Mouse (Mus musculus) kidney, adult 9 months (tissue): Measurements from ENCODE around the gene Lypd3.
"Not testable (repeated sequence)": the region's sequence is repeated elsewhere in the genome, so short reads cannot be mapped to it uniquely, and the experiment has no call there.

ENCODE experiments used
- DNase-seq: peaks from one replicate; pipeline ENCODE4 v3.0.0; 2022

Lypd3 gene

GRCm38 (mm10) chr7:24614816-24615215 is 21.5 kb upstream of the Lypd3 start:
- no peak for DNase-seq

- no peak for DNase-seq
Observed at GRCm38 (mm10) chr7:24617763-24618162, 18.6 kb upstream of the Lypd3 start.

- not testable (repeated sequence) for DNase-seq
Observed at GRCm38 (mm10) chr7:24618374-24618773, 18.0 kb upstream of the Lypd3 start.

GRCm38 (mm10) chr7:24619671-24620397 is 16.5 kb upstream of the Lypd3 start:
- no peak for DNase-seq

GRCm38 (mm10) chr7:24621193-24621592 is 15.2 kb upstream of the Lypd3 start:
- no peak for DNase-seq

- DNase-seq, result no peak
Observed at GRCm38 (mm10) chr7:24622967-24623366, 13.4 kb upstream of the Lypd3 start.

- peak; percentile 87 for DNase-seq
Observed at GRCm38 (mm10) chr7:24628685-24629610, 7.4 kb upstream of the Lypd3 start.

DNA sequence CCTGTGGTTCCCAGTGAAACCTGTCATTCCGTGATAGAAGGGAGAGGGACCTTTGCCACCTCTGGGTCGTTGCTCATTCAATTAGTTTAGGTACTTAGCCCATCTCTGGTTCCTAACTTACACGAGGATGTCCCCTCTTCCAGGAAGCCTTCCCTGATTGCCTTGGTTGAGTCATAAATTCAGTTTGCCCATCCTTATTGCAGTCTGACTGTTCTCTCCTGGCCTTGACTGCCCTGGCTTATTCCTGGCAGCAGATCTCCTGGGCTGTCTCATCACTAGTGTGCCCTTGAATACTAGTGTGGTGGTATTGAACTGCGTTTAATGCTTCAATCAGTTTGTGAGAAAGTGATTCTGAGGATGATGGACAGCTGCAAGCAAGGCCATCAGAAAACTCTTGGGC is 6.7 kb upstream of the Lypd3 start:
- DNase-seq, result no peak

DNA sequence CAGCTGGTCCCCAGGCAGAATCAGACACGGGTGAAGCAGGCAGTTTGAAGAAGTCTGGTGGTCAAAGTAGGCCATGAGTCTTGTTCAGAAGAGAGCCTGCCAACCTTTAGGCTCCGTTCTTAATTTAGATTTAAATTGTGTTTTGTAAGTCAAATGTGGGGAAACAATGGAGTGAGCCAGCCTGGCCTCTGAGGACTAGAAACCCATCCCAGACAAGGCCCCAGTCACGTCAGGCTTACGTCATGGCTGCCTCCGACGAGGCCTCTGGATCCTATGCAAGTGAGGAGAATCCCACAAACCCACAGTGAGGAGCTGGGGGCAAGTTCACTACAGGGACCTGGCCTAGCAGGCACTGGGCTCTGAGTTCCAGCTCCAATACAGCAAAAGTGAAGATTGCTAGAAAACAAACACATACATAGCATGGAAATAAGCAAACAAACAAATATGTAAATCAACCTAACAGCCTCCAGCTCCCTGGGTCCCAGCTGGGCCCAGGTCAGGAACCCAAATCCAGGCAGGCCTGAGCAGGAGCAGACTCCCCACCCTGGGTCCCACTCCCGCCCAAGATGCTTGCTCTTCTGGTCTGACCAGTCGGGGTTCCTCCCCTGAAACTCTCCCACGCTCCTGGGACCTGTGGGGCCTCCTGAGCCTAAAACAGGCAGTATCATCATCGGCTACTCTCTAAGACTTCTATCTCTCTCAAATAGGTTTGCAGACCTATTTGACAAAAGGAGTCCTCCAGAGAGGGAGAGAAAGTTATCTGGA is 6.1 kb upstream of the Lypd3 start:
- DNase-seq, result no peak

- no peak for DNase-seq
Observed at GRCm38 (mm10) chr7:24637046-24637445, 696 bp downstream of the Lypd3 start.

DNA sequence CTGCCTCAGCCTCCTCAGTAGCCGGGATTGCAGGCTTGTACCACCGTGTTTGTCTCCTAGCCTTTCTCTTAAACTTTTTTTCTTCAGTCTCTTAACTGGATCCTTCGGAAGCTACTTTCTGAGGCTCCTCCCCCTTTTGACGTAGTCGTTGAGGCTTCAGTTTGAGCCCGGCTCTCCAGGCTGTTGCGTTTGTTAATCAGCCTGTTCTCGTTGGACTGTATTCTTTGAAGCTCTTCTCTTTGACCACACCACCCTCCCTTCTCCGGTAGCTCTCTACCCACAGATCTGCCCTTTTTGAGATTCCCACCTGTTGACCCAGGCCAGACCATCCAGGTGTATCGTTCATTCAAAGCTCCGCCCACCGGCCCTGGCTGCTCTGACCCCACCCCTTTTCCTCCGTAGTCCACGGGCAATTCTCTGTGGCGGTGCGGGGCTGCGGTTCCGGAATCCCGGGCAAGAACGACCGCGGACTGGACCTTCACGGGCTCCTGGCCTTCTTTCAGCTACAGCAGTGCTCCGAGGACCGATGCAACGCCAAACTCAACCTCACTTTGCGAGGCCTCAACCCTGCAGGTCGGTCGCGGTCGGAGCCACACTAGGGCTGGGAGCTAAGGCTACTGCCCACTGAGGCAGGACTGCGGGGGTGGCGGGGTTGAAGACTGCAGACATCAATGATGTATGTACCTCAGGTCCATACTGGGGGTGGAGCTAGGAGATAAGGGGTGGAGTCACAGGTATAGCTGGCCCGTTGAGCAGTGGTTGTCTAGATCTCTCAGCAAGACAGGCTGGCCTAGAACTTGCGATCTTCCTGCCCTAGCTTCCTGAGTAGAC is 1.9 kb downstream of the Lypd3 start:
- peak; percentile 27 for DNase-seq

DNA sequence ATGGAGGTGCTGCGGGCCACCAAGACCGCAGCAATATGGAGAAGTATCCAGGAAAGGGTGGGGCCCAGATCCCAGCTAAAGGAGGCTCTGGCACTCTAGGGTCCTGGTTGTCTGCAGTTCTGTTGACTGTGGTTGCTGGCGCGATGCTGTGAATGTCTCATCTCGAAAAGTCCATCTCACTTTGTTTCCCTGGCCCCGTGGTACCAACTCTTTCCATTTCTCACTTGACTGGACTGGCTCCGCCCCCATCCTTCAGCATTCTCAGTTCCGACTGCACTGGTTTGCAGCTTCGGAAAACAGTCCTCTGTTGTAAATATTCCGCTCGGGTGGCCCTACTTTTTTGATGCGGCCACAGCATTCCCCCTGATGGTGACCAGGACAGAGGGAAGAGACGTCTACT is 4.1 kb downstream of the Lypd3 start:
- DNase-seq, result no peak

DNA sequence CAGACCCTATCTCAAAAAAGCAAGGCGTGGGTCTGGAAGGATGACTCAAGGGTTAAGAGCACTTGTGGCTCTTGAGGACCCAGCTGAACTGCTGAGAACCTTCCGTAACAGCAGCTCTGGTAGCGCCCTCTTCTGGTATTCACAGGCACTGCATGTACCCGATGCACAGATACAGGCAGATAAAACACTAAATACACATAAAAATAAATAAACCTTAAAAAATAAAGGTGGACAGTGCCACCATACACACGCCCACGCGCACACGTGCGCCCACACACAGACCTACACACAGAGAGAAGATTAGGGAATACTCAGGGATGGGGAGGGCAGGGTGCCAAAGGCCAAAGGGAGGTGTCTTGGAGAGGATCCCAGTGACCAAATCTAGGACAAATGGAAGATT is 6.1 kb downstream of the Lypd3 start:
- peak; percentile 78 for DNase-seq

- no peak for DNase-seq
Observed at GRCm38 (mm10) chr7:24644492-24644891, 8.1 kb downstream of the Lypd3 start.

GRCm38 (mm10) chr7:24644996-24645395 is 8.6 kb downstream of the Lypd3 start:
- no peak for DNase-seq

- no peak for DNase-seq
Observed at GRCm38 (mm10) chr7:24646486-24646885, 10.1 kb downstream of the Lypd3 start.

DNA sequence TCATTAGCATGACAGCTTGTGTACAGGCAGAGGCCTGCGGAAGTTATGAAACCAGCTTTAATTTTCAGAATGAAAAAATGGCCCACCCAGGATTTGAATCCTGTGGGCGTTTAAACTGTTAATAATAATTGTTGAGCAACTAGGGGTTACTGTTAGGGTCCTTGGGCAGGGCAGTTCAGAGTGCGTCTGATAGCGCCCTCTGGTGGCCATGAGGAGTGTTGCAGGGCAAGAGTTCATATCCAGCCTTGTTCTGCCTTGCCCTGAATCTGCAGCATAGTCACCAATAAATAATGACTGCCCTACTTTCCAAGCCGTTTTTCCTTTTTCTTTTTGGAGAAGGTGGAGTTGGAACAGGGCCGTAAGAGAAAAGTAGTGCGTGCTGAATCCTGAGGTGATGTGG is 17.3 kb downstream of the Lypd3 start:
- DNase-seq, result peak; percentile 83

GRCm38 (mm10) chr7:24659737-24660357 is 23.5 kb downstream of the Lypd3 start:
- no peak for DNase-seq

GRCm38 (mm10) chr7:24661118-24661904 is 25.0 kb downstream of the Lypd3 start:
- DNase-seq, result no peak

GRCm38 (mm10) chr7:24662575-24662974 is 26.2 kb downstream of the Lypd3 start:
- peak; percentile 62 for DNase-seq

GRCm38 (mm10) chr7:24664301-24664700 is 28.0 kb downstream of the Lypd3 start:
- no peak for DNase-seq
